Mouse (Mus musculus): ENCODE measurements around the gene Crhr1.

GRCm38 (mm10) chr11:104106969-104107368 is 25.7 kb upstream of the Crhr1 start:
- TF ChIP-seq CTCF (IDR thresholded peaks at IDR 0.05; ENCODE audit: low read depth) (no peak), EP300 (IDR thresholded peaks at IDR 0.05; ENCODE audit: low read depth) (no peak)

All from liver, postnatal 0 days (tissue).